Mouse (Mus musculus) liver (tissue): ENCODE measurements around the gene Adam33.

ENCODE experiments used
- DNase-seq: peaks from one replicate; pipeline ENCODE4 v3.0.0-alpha.2; 2020; ENCODE audit warnings: mixed read lengths

Gene Adam33

GRCm38 (mm10) chr2:131025230-131025629 is 38.4 kb downstream of the Adam33 start:
- no peak for DNase-seq

GRCm38 (mm10) chr2:131010566-131010965 is 53.0 kb downstream of the Adam33 start:
- no peak for DNase-seq

- no peak for DNase-seq
Measured at GRCm38 (mm10) chr2:131009123-131009522, 54.5 kb downstream of the Adam33 start.
